In the genomic region with DNA sequence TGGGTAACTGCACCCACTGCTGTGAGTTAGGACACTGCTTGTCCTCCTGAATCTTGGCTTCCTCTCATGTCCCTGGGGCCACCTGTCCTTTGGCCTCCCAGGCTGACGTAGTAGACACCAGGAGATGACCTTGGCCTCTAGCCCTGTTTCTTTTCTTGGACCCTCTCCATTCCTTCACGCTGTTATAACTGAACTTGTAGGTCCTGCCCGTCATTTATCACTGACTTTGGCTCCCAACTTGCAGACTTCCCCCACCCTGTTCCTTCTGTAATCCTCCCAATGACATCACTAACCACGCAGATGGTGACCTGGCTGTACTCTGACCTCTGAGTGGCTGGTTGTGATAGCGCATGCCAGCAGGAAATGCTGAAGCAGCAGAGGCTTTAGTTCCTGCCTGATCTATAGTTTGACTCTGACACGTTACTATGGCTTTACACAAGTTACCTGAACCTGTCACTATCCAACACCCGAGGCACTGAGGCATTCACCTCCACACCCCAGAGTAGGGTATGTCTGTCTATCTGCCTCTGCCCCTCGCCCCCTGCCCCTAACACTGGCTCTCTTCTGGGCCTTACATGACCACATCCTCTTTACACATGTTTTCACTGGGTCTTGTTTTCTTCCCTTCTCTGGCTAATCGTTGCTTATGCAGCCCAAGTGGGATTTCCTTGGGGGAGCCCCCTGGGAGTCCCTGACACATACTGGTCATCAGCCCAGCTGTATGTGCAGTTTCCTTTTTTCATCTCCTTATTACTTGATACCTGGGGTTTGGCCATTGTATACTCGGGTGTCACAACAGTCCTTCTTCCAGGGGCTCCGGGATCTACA, we compare ENCODE assay signal across 11 mouse cellular contexts. TPM values are rescaled to one million over a fixed set of nuclear protein-coding genes. Genes with fewer than 3 reads are reported as not detected.
DNase-seq lines count a peak whose midpoint lies in the region; TF ChIP-seq lines count a peak whose summit lies in the region.
"Had no signal": no experiment of that assay in that cellular context is flagged by ENCODE, and none has a peak within 500 bp of the region (broad histone marks: within the 10 kb centered on the region; RNA-seq: fewer than 3 reads in every experiment).

No protein-coding gene starts in this region.

- DNase-seq in spleen, adult 2 months (ENCODE audit: low read depth in 1 of 2, low spot score in 2 of 2): peak; percentile 24 to 50
- DNase-seq in spleen, postnatal 14 days (ENCODE audit: low spot score in 2 of 2): no peak
- peak; percentile 55 to 57 for DNase-seq in adrenal gland, postnatal 36 days
- DNase-seq in kidney, postnatal 36 days: peak; percentile 67 to 79
- no peak for DNase-seq in layer of hippocampus, postnatal 14 days (ENCODE audit: low spot score in 2 of 2)
- no peak for DNase-seq in left cerebral cortex, adult 2 months (ENCODE audit: extremely low spot score in 1 of 2, low spot score in 2 of 2)
- no peak for DNase-seq in frontal cortex, postnatal 10 days (ENCODE audit: low spot score in 2 of 2)

- H3K4me3 ChIP-seq in spleen, adult 2 months (ENCODE audit: extremely low read depth, insufficient read depth, insufficient read length): no peak overlapping the region
- H3K4me3 ChIP-seq in left cerebral cortex, adult 2 months: no peak overlapping the region
- H3K4me3 ChIP-seq: limb, embryonic 15.5 days had no signal

- H3K27ac ChIP-seq in spleen, adult 2 months (ENCODE audit: insufficient read depth, low read length): peak overlapping the region; percentile 59
- H3K27ac ChIP-seq in left cerebral cortex, adult 2 months: no peak overlapping the region
- H3K27ac ChIP-seq: limb, embryonic 15.5 days had no signal

- peaks cover 11% of the 10 kb centered on the region; the same call in 1 of the 2 replicates for H3K4me1 ChIP-seq in spleen, adult 2 months (ENCODE audit: control insufficient read depth, insufficient read depth, insufficient read length)
- H3K4me1 ChIP-seq: limb, embryonic 15.5 days had no signal

- no peaks in the 10 kb centered on the region for H3K27me3 ChIP-seq in spleen, adult 2 months (ENCODE audit: control insufficient read depth, insufficient read depth, low read length)

- intact Hi-C loops in left cerebral cortex, adult 2 months (cut with DNase I): no loop called here

- no peak for TF ChIP-seq POLR2A in spleen, adult 2 months (IDR thresholded peaks at IDR 0.05; ENCODE audit: low read depth, low read length)

- no peaks in the 10 kb centered on the region for H3K36me3 ChIP-seq in spleen, adult 2 months (ENCODE audit: control insufficient read depth, insufficient read depth, low read length)
- H3K36me3 ChIP-seq: limb, embryonic 15.5 days had no signal

- WGBS in spleen, adult 2 months: 25% methylated on average over 11 of the region's 11 CpGs

- no peak for TF ChIP-seq CTCF in spleen, adult 2 months (IDR thresholded peaks at IDR 0.05; ENCODE audit: extremely low read depth, insufficient read depth, insufficient read length, insufficient replicate concordance)
- TF ChIP-seq CTCF in left cerebral cortex, adult 2 months (IDR thresholded peaks at IDR 0.05): no peak

RNA-seq across cellular contexts. Expression of gene Ren1, which starts 2.4 kb away (rescaled TPM):
- 0.66 TPM in 1 of 2 replicates, not detected in the other for polyA plus RNA-seq in spleen, adult 2 months (2012; rRNA removed)
- 1 to 10 TPM; 3.1 to 6.9 TPM for total RNA-seq in adrenal gland, postnatal 36 days (2021)
- under 1 TPM in 1 of 2 experiments, not detected in 1; 0.28 TPM for total RNA-seq in layer of hippocampus, postnatal 14 days (2021)
- not detected for total RNA-seq in left cerebral cortex, adult 2 months (2021)
- polyA plus RNA-seq: inflammation-experienced regulatory T-cells, adult 6 months had no signal

RNA-seq across cellular contexts. Expression of gene Etnk2, which starts 15.5 kb away (rescaled TPM):
- polyA plus RNA-seq in spleen, adult 2 months (2012; rRNA removed): 0.20 and 0.22 TPM in 2 replicates
- total RNA-seq in adrenal gland, postnatal 36 days (2021): 10 to 100 TPM in 1 of 2 experiments, 1 to 10 TPM in 1; 4.6 to 24.7 TPM
- 1 to 10 TPM; 5.3 to 5.9 TPM for total RNA-seq in layer of hippocampus, postnatal 14 days (2021)
- 10 to 100 TPM; 12.4 to 14.6 TPM for total RNA-seq in left cerebral cortex, adult 2 months (2021)
- polyA plus RNA-seq: inflammation-experienced regulatory T-cells, adult 6 months had no signal

RNA-seq across cellular contexts. Expression of gene Kiss1, which starts 26.2 kb away (rescaled TPM):
- polyA plus RNA-seq in spleen, adult 2 months (2012; rRNA removed): not detected in 2 replicates
- total RNA-seq in adrenal gland, postnatal 36 days (2021): under 1 TPM in 1 of 2 experiments, not detected in 1; 0.66 TPM
- not detected for total RNA-seq in layer of hippocampus, postnatal 14 days (2021)
- 1 to 10 TPM in 1 of 2 experiments, not detected in 1; 1.6 TPM for total RNA-seq in left cerebral cortex, adult 2 months (2021)
- total RNA-seq: heart, adult 8-10 months had no signal
- polyA plus RNA-seq: inflammation-experienced regulatory T-cells, adult 6 months; limb, embryonic 15.5 days; urinary bladder, adult 2 months had no signal

RNA-seq across cellular contexts. Expression of gene Golt1a, which starts 38.3 kb away (rescaled TPM):
- polyA plus RNA-seq in spleen, adult 2 months (2012; rRNA removed): 0.12 TPM in 1 of 2 replicates, not detected in the other
- 1 to 10 TPM; 1.7 to 2.0 TPM for total RNA-seq in adrenal gland, postnatal 36 days (2021)
- not detected for total RNA-seq in layer of hippocampus, postnatal 14 days (2021)
- under 1 TPM; 0.37 to 0.72 TPM for total RNA-seq in left cerebral cortex, adult 2 months (2021)
- total RNA-seq: heart, adult 8-10 months had no signal
- polyA plus RNA-seq: inflammation-experienced regulatory T-cells, adult 6 months; limb, embryonic 15.5 days had no signal

Comparison
In these comparisons a context has a peak if more than half of its experiments do, and no peak if none do; other contexts are left out.
1. DNase-seq: peak in spleen, adult 2 months (2 of 2), adrenal gland, postnatal 36 days (2 of 2) and kidney, postnatal 36 days (2 of 2); none in spleen, postnatal 14 days (0 of 2), layer of hippocampus, postnatal 14 days (0 of 2), left cerebral cortex, adult 2 months (0 of 2) and frontal cortex, postnatal 10 days (0 of 2).